Mouse (Mus musculus): ENCODE data around the gene Rhox3a.
"Not testable (repeated sequence)": the region's sequence is repeated elsewhere in the genome, so short reads cannot be mapped to it uniquely, and the experiment has no call there.

The Rhox3a gene

DNA sequence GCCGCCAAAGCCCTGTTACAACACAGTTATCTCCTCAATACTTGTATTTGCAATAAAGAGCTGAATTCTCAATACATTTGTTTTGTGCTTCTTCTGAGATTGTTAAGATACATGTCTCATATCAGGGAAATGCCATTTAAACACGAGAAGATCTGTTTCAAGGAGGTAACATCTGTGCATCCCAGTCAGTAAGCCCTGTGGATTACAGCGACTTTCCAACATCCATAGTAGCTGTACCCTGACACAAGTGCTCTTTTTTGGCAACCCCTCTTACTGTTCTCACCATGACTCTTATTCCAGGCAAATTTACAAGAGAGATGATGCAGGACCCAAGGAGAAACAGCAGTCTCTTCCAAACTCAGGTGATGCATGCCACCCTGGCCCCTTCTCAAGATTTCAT, at the start of gene Rhox3a:
Gene Rhox3a (plus strand): TSS at position 301 of the 400 bp plus-strand sequence.
- not testable (repeated sequence) for DNase-seq (ENCODE audit: extremely low spot score, low spot score)

DNA sequence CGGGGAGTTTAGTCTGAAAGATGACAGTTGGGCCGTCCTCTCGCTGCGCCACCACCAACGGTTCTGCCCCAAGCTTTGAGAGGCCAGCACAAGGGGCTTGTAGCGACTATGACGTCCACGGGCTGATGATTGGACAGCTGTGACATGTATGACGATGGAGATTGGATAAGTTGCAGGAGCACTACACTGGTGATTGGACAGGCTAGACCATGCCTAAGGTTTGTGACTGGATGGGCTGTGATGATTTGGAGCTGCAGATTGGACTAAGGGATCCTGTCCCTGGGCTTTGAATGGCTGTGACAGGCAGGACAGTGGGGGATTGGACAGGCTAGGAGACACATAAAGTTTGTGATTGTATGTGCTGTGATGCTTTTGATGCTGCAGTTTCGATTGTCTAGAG, 38.8 kb upstream of the Rhox3a start, which contains the start of gene Gm9:
Gene Gm9 (minus strand): TSS at position 101 of the 400 bp plus-strand sequence.
- DNase-seq (ENCODE audit: extremely low spot score, low spot score): no peak

DNA sequence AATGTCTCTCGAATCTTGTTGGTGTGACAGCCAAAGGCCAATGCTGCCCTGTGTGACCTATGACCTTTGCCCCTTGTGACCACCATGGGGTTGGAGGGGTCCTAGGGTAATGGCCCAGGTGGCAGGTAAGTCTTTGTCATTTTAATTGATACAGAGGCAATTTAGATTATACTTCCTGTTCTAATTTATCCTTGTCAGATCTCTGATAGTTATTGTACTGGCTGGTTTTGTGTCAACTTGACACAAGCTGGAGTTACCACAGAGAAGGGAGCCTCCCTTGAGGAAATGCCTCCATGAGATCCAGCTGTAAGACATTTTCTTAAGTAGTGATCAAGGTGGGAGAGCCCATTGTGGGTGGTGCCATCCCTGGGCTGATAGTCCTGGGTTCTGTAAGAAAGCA, 27.6 kb upstream of the Rhox3a start, which contains the start of gene Rhox1:
Gene Rhox1 (minus strand): TSS at position 101 of the 400 bp plus-strand sequence.
- DNase-seq (ENCODE audit: extremely low spot score, low spot score): not testable (repeated sequence)

DNA sequence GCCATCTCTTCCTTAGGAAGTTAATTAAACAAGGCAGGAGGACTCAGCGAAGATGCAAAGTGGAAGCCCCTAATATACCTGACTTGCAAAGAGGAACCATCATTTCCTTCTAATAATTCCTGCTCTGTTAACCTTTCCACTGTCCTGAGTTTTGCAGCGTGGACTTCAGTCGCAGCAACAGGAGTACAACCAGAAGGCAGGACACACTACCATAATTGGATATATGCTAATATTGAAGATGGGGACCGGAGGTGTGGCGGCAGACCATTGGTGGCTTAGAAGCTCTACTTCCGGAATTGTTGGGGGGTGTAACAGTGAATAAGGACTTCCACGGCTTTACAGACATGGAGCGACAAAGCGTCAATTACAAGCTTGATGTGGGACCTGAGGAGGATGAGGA, 5.0 kb upstream of the Rhox3a start, which contains the start of gene Rhox2a:
Gene Rhox2a (plus strand): TSS at position 301 of the 400 bp plus-strand sequence.
- not testable (repeated sequence) for DNase-seq (ENCODE audit: extremely low spot score, low spot score)

DNA sequence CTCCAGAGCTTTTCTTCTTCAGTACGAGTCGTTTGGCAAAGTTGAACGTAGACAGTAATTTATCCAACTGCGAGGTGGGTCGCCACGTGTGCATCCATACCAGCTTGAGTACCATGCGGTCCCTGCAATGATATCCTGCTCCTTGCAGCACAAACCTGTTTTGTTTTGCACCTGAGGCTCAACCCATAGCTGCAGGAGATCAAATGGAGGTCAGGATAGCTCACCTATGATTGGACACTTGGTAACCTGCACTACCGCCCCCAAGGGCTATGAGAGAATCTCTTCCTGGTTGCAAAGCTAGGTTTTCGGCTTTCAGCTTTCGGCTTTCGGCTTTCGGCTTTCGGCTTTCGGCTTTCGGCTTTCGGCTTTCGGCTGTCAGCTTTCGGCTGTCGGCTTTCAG, 15.3 kb downstream of the Rhox3a start, which contains the start of gene Rhox4a:
Gene Rhox4a (plus strand): TSS at position 301 of the 400 bp plus-strand sequence.
- DNase-seq (ENCODE audit: extremely low spot score, low spot score): not testable (repeated sequence)
